In the genomic region with DNA sequence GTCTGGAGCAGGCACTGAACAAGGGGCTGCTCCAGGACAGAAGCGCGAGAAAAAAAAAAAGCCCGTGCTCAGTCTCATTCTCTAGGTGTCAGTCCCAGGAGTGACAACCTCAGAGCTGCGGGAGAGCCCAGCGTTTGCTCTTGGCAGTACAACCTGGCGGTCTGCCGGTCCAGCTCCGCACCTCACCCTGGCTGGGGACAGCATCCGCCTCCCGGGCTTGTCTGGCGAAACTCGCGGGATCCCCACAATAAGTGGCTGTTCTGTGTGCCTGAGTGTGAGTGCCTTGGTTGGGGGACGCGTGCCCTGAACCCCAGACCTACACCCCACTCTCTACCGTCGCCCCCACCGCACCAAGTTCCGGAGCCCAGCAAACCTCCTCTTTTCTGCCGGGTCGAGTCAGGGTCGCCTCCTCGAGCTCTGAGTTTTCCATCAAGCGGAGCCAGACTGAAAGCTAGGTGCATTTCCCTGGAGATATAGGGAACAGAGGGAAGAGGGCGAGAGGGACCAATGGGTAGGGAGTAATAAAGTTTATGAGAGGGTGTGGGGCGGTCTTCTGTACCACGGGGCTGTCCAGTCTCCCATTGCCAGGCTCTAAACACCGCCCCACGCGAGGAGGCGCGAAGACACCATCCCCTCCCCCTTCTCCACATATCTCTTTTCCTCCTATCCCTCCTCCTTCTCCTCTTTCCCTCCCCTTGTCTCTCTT, we compare ENCODE assay signal across 1 mouse cellular context.
TF ChIP-seq lines count a peak whose summit lies in the region.

No protein-coding gene starts in this region.

TF ChIP-seq in CH12.LX, 34 proteins besides CTCF, POLR2A, EP300 and RAD21:
- TF ChIP-seq TCF12 (IDR thresholded peaks at IDR 0.05; ENCODE audit: low read depth, low read length) (no peak), ZMIZ1 (IDR thresholded peaks at IDR 0.05; ENCODE audit: low read depth, low read length) (no peak), MAZ (IDR thresholded peaks at IDR 0.05; ENCODE audit: low read depth, low read length) (0 out of 2 replicates have a peak, but pooled peaks have one; percentile 16), USF1 (IDR thresholded peaks at IDR 0.05; ENCODE audit: low read depth, low read length) (no peak), MAFK (IDR thresholded peaks at IDR 0.05; ENCODE audit: insufficient replicate concordance, low read length) (no peak)
TF ChIP-seq in CH12.LX: peak in this region for 1.
